11 mouse cellular contexts compared by ENCODE assay signal in the genomic region with DNA sequence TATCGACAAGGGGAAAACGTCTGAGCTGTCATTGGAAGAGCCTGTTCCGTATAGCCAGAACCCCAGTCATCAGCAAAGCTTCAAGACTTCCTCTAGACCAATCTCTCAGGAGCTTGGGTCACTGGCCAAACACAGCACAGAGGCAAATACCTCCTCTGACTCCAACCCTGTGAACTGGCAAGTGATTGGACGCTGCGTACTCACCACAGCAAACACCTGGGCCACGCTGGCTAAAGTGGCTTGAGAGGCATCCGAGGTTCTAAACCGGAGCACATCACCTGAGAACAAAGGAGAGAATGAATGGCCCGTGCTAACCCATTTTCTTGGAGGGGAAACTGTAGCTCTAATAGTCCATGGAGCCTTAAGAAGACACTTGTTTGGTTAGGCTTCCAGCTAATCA. TPM values are rescaled to one million over a fixed set of nuclear protein-coding genes. Genes with fewer than 3 reads are reported as not detected.
A peak's percentile ranks its signal among the peaks of the same experiment; 100 is the strongest.
DNase-seq lines count a peak whose midpoint lies in the region; ATAC-seq and TF ChIP-seq lines count a peak whose summit lies in the region.
"Had no signal": no experiment of that assay in that cellular context is flagged by ENCODE, and none has a peak within 500 bp of the region (broad histone marks: within the 10 kb centered on the region; RNA-seq: fewer than 3 reads in every experiment).

No protein-coding gene starts in this region.

- DNase-seq in heart, adult 18-20 months, result no peak
- DNase-seq in hindbrain, postnatal 0 days (ENCODE audit: low spot score), result no peak
- no peak for DNase-seq in gastrocnemius, adult 18-20 months (ENCODE audit: low spot score)
- no peak for DNase-seq in lung, postnatal 25 days (ENCODE audit: low spot score)
- DNase-seq: right cerebral cortex, adult 18-20 months had no signal

- no peak overlapping the region for H3K4me3 ChIP-seq in heart, embryonic 11.5 days (ENCODE audit: low read depth, low read length)
- H3K4me3 ChIP-seq in megakaryocyte, embryonic 14.5 days (replicated peaks), result peak overlapping the region; percentile 20
- no peak overlapping the region for H3K4me3 ChIP-seq in hindbrain, postnatal 0 days (ENCODE audit: low read length)
- H3K4me3 ChIP-seq in neural tube, embryonic 13.5 days, result no peak overlapping the region

- H3K9me3 ChIP-seq in heart, embryonic 11.5 days (replicated peaks; ENCODE audit: control insufficient read depth, low read length), result no peaks in the 10 kb centered on the region
- no peaks in the 10 kb centered on the region for H3K9me3 ChIP-seq in megakaryocyte, embryonic 14.5 days
- H3K9me3 ChIP-seq in hindbrain, postnatal 0 days (ENCODE audit: low read length), result no peaks in the 10 kb centered on the region
- H3K9me3 ChIP-seq in neural tube, embryonic 13.5 days, result no peaks in the 10 kb centered on the region

- no peak overlapping the region for H3K27ac ChIP-seq in heart, embryonic 11.5 days (ENCODE audit: low read depth, low read length)
- H3K27ac ChIP-seq in hindbrain, postnatal 0 days, result no peak overlapping the region
- H3K27ac ChIP-seq in neural tube, embryonic 13.5 days (replicated peaks), result no peak overlapping the region

- 91% methylated on average over 9 of the region's 9 CpGs for WGBS in heart, embryonic 11.5 days (ENCODE audit: insufficient replicate concordance)
- WGBS in hindbrain, postnatal 0 days, result 95% methylated on average over 9 of the region's 9 CpGs
- WGBS in neural tube, embryonic 13.5 days, result 90% methylated on average over 9 of the region's 9 CpGs

- H3K4me1 ChIP-seq in heart, embryonic 11.5 days (ENCODE audit: control insufficient read depth, insufficient read depth, low read length), result peaks cover 11% of the 10 kb centered on the region
- peaks cover 53% of the 10 kb centered on the region for H3K4me1 ChIP-seq in megakaryocyte, embryonic 14.5 days
- H3K4me1 ChIP-seq in hindbrain, postnatal 0 days (ENCODE audit: insufficient read depth, low read length), result peaks cover 14% of the 10 kb centered on the region; the same call in 1 of the 2 replicates
- peaks cover 25% of the 10 kb centered on the region for H3K4me1 ChIP-seq in neural tube, embryonic 13.5 days (replicated peaks)

- no peaks in the 10 kb centered on the region for H3K27me3 ChIP-seq in heart, embryonic 11.5 days (ENCODE audit: control insufficient read depth, insufficient read depth, low read length)
- H3K27me3 ChIP-seq in megakaryocyte, embryonic 14.5 days (replicated peaks), result no peaks in the 10 kb centered on the region
- no peaks in the 10 kb centered on the region for H3K27me3 ChIP-seq in hindbrain, postnatal 0 days (ENCODE audit: insufficient read depth, low read length)
- no peaks in the 10 kb centered on the region for H3K27me3 ChIP-seq in neural tube, embryonic 13.5 days

- no peak for ATAC-seq in heart, embryonic 11.5 days (replicated peaks; ENCODE audit: insufficient number of reproducible peaks, low FRiP score, low TSS enrichment)
- no peak for ATAC-seq in megakaryocyte, adult 5-6 weeks (ENCODE audit: poor library complexity, severe bottlenecking)
- ATAC-seq in hindbrain, postnatal 0 days, result no peak
- no peak for ATAC-seq in neural tube, embryonic 13.5 days (ENCODE audit: low read depth)
- ATAC-seq: CD4-positive, CD25-positive, alpha-beta regulatory T cell, adult 4 months had no signal

- TF ChIP-seq CTCF in hindbrain, postnatal 0 days (IDR thresholded peaks at IDR 0.05; ENCODE audit: low read depth), result no peak

- H3K4me2 ChIP-seq in heart, embryonic 11.5 days, result peak overlapping the region; percentile 83; the same call in 1 of the 2 replicates
- H3K4me2 ChIP-seq in hindbrain, postnatal 0 days (ENCODE audit: low read depth, low read length), result peak overlapping the region; percentile 70
- peak overlapping the region; percentile 74 for H3K4me2 ChIP-seq in neural tube, embryonic 13.5 days

- no peaks in the 10 kb centered on the region for H3K36me3 ChIP-seq in heart, embryonic 11.5 days (ENCODE audit: control insufficient read depth, insufficient read depth, low read length)
- peaks cover 21% of the 10 kb centered on the region for H3K36me3 ChIP-seq in megakaryocyte, embryonic 14.5 days (replicated peaks; ENCODE audit: low read length)
- peaks cover 7% of the 10 kb centered on the region; the same call in 1 of the 2 replicates for H3K36me3 ChIP-seq in hindbrain, postnatal 0 days (ENCODE audit: insufficient read depth, low read length)
- H3K36me3 ChIP-seq in neural tube, embryonic 13.5 days, result 0 out of 2 replicates have a peak, but pooled peaks cover 8% of the 10 kb centered on the region

- 0 out of 2 replicates have a peak overlapping the region, but pooled peaks have one; percentile 22 for H3K9ac ChIP-seq in heart, embryonic 11.5 days (ENCODE audit: low read depth, low read length)
- no peak overlapping the region for H3K9ac ChIP-seq in hindbrain, postnatal 0 days (replicated peaks; ENCODE audit: low read length)
- peak overlapping the region; percentile 17; the same call in 1 of the 2 replicates for H3K9ac ChIP-seq in neural tube, embryonic 13.5 days

RNA-seq across cellular contexts. Expression of a gene that starts 1.9 kb away (rescaled TPM):
- polyA plus RNA-seq in heart, embryonic 11.5 days (2014; fragmentation: Nextera tagmentation; extraction: Ambion mirVana), result 20.1 and 21.1 TPM in 2 replicates
- 10 to 100 TPM; 53.5 to 54.7 TPM for total RNA-seq in heart, adult 18-20 months (2021)
- 1.9 and 2.0 TPM in 2 replicates for polyA plus RNA-seq in megakaryocyte, embryonic 14.5 days (2012; ENCODE audit: insufficient read depth, low replicate concordance)
- total RNA-seq in megakaryocyte, adult 5-6 weeks (2015), result 19.8 and 24.2 TPM in 2 replicates
- 8.8 and 11.4 TPM in 2 replicates for total RNA-seq in megakaryocyte, adult 5-6 weeks (2017)
- 19.1 and 27.2 TPM in 2 replicates for total RNA-seq in hindbrain, postnatal 0 days (2014; rRNA removed)
- polyA plus RNA-seq in hindbrain, postnatal 0 days (2015; fragmentation: Nextera tagmentation; extraction: Ambion mirVana), result 9.9 and 12.7 TPM in 2 replicates
- polyA plus RNA-seq in neural tube, embryonic 13.5 days (2015; fragmentation: Nextera tagmentation; extraction: Ambion mirVana), result 15.6 and 16.7 TPM in 2 replicates
- total RNA-seq in gastrocnemius, adult 18-20 months (2021), result 10 to 100 TPM; 35.7 to 37.5 TPM

RNA-seq across cellular contexts. Expression of a gene that starts 37.5 kb away (rescaled TPM):
- 0.69 and 1.2 TPM in 2 replicates for polyA plus RNA-seq in heart, embryonic 11.5 days (2014; fragmentation: Nextera tagmentation; extraction: Ambion mirVana)
- under 1 TPM in 1 of 2 experiments, not detected in 1; 0.05 TPM for total RNA-seq in heart, adult 18-20 months (2021)
- not detected in 2 replicates for polyA plus RNA-seq in megakaryocyte, embryonic 14.5 days (2012; ENCODE audit: insufficient read depth, low replicate concordance)
- total RNA-seq in megakaryocyte, adult 5-6 weeks (2015), result not detected in 2 replicates
- not detected in 2 replicates for total RNA-seq in megakaryocyte, adult 5-6 weeks (2017)
- total RNA-seq in hindbrain, postnatal 0 days (2014; rRNA removed), result 1.6 and 2.0 TPM in 2 replicates
- 6.0 and 6.4 TPM in 2 replicates for polyA plus RNA-seq in hindbrain, postnatal 0 days (2015; fragmentation: Nextera tagmentation; extraction: Ambion mirVana)
- polyA plus RNA-seq in neural tube, embryonic 13.5 days (2015; fragmentation: Nextera tagmentation; extraction: Ambion mirVana), result 0.82 and 1.8 TPM in 2 replicates
- total RNA-seq in gastrocnemius, adult 18-20 months (2021), result under 1 TPM; 0.23 to 0.43 TPM
- total RNA-seq: hematopoietic stem cell, adult 5-6 weeks had no signal
- polyA plus RNA-seq: CD4-positive, CD25-positive, alpha-beta regulatory T cell, adult 4 months had no signal
